Mouse (Mus musculus) colon, adult 2 months (tissue): Measurements from ENCODE around the gene 9130019O22Rik. TPM values are rescaled to one million over a fixed set of nuclear protein-coding genes. Genes with fewer than 3 reads are reported as not detected.

Experiments
- polyA plus RNA-seq: library from polyadenylated mRNA; depleted of rRNA; stranded (reverse); fragments of >200 nt; gene quantifications from 2 replicates; pipeline ENCODE4 v1.2.3, GENCODE M21; 2012; rRNA removed

Gene 9130019O22Rik
- polyA plus RNA-seq: 4.5 and 4.7 TPM in 2 replicates

GRCm38 (mm10) chr7:127386641-127387392 lies at the start of gene 9130019O22Rik:
TSS of gene 9130019O22Rik (minus strand) at chr7:127387166.

DNA sequence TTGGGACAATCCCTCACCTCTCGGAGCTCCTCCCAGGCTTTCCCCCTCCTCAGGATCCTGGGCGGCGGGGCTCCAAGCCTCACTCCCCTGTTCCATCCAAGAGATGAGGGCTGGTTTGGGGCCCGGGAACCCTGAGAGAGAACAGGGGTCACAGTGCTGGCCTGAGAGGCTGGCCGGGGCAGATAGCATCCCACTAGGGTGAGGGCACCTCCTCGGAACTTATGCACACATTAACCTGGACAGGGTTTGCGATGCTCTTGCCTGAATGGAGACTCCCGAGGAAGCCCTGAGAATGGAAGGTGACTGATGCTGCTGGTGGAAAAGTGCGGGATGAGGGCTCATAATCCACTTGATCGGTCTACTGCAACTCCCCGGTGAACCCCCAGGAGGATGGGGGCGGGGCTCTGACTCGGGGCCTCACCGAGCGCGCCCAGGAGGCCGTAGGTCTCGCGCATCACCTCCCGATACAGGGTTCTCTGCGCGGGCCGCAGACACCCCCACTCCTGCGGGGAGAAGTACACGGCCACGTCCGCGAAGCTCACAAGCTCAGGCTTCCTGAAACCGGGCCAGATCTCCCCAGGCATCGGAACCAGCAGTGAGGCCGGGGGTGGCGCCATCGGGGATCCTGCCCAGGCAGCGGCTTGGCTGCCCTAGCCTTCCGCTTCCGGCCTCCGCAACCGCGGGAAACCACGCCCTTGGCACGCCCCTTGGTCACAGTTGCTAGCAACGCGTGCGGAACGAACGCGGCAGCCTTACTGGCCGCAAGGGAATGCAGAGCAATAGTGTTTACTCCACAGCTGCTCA lies 34.6 kb upstream of the 9130019O22Rik start, which contains the start of gene Zfp688:
Gene Zfp688, minus strand, starts transcription at position 681 of the 804 bp plus-strand sequence.

GRCm38 (mm10) chr7:127406002-127406987 lies 19.3 kb upstream of the 9130019O22Rik start, which contains the start of gene Zfp764:
TSS of gene Zfp764 (minus strand) at chr7:127406822.

DNA sequence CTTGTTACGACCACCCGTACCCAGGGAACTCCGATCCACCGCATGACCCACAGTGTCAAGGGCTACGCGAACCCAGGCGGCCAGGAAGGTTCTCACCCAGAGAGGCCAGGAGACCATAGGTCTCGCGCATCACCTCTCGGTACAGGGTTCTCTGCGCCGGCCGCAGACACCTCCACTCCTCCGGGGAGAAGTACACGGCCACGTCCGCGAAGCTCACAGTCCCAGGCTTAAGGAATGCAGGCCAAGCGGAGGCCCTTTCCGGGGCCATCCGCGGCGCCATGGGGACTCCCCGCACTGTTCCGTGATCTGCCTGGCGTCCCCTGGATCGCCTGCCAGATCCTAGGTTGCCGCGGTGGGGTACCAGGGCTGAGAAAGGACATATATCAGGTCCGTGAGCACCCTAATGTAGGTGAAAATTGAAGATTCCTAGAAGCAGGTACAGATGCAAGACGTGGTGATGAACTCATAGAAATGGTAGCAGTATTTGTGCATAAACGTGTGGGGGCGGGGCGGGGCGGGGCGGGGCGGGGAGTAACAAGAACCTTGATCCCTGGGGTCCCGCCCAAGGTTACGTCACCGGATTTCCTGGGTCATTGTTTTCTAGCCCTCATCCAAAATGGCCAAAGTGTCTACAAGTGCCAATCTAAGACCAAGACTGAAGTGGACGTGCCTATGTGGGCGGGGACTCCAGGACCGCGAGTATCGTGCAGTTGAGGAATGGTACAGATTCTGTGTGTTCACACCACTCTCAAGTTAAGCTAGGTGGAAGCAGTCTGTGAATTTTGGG lies 6.4 kb upstream of the 9130019O22Rik start, which contains the start of gene E430018J23Rik:
Gene E430018J23Rik, minus strand, starts transcription at position 473 of the 787 bp plus-strand sequence.

DNA sequence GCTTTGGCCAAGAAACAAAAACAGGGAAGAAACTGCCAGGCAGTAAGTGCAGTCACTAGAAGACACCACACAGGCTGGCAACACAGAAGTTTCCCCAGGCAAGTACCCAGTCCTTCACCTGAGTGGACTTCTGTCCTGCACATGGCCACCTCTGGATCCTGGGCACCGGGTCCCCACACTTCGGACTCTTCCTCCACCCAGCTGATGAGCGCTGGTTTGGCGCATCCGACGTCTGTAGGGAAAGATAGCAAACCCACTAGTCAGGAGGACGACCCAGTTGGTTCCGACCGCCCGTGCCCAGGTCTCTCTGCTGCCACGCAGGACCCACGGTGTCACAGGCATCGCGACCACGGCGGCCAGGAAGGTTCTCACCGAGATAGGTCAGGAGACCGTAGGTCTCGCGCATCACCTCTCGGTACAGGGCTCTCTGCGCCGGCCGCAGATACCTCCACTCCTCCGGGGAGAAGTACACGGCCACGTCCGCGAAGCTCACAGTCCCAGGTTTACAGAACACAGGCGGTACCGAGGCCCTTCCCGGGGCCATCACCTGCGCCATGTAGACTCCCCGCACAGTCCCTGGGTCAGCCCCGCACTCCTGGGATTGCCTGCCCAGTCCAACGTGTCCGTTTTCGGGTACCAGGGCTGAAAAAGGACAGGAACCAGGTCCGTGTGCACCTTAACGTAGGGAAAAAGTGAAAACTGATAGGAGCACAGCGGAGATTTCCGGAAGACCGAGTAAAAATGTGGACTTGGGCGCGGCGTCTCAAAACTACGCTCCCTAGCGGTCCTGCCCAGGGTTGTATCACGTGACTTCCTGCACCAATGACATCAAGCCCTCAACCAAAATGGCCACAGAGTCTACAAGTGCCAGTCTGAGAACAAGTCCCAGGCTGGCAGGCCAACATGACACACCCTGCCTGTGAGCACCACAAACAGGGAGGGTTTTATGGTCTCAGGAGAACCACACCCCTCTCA lies 11.4 kb downstream of the 9130019O22Rik start, which contains the start of gene Zfp747:
Gene Zfp747, minus strand, starts transcription at position 780 of the 975 bp plus-strand sequence.

DNA sequence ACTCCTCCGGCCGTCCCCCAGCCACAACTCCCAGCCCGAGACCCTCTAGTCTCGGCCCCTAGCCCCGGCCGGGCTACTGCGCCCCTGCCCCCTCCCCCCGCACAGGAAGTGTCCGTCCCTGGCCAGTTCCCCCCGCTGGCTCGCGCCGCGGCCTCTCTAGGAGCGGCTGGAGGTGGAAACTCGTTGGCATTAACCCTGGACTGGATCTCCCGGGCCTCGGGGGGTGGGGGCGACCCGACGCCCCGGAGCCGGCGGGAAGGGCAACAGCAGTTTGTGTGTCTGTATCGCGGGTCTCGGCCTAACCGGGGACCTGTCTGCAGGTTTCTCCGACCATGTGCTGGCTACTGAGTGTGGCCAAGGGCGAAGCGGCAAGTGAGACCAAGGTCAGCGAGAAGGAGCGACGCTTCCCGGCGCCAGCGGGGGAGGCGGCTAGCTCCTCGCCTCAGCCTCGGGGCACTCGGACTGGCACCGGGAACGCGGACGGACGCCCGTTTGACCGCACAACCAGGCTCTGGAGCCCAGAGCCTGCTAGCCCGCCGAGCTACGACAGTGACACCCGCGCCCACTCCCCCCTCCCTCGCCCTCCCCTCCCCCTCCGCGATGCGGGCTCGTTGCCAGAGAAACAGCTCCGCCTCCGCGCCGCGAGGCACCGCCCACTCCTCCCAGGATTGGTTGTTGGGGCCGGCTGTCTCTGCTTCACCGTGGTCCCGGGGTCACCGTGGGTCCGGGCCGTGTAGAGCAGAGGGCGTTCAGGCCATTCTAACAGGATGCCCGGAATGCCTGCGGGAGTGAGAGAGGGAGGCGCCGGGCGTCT lies 41.2 kb downstream of the 9130019O22Rik start, which contains the start of gene Zfp768:
Gene Zfp768, minus strand, starts transcription at position 78 of the 814 bp plus-strand sequence.

Other genes starting within 250 kb of the 9130019O22Rik start
- gene Spn, start 249.3 kb downstream of the 9130019O22Rik start, polyA plus RNA-seq: 1.9 and 2.2 TPM in 2 replicates
- gene Cd2bp2, start 191.1 kb downstream of the 9130019O22Rik start, polyA plus RNA-seq: 17.7 and 20.8 TPM in 2 replicates
- gene Tbc1d10b, start 178.7 kb downstream of the 9130019O22Rik start, polyA plus RNA-seq: 36.0 and 42.8 TPM in 2 replicates
- gene Mylpf, start 178.3 kb downstream of the 9130019O22Rik start, polyA plus RNA-seq: 0.43 and 0.79 TPM in 2 replicates
- 12.1 and 13.0 TPM in 2 replicates for gene Zfp553, start 154.1 kb downstream of the 9130019O22Rik start, polyA plus RNA-seq
- 14.1 and 15.4 TPM in 2 replicates for gene Sept1, start 154.0 kb downstream of the 9130019O22Rik start, polyA plus RNA-seq
- 99.4 and 116 TPM in 2 replicates for gene Zfp771, start 142.9 kb downstream of the 9130019O22Rik start, polyA plus RNA-seq
- 67.0 and 72.9 TPM in 2 replicates for gene Dctpp1, start 126.5 kb downstream of the 9130019O22Rik start, polyA plus RNA-seq
- 34.1 and 39.1 TPM in 2 replicates for gene Sephs2, start 113.1 kb downstream of the 9130019O22Rik start, polyA plus RNA-seq
- 3.6 and 5.0 TPM in 2 replicates for gene Itgal, start 90.9 kb downstream of the 9130019O22Rik start, polyA plus RNA-seq
- 50.1 and 52.5 TPM in 2 replicates for gene Zfp768, start 41.6 kb downstream of the 9130019O22Rik start, polyA plus RNA-seq
- 13.0 and 13.4 TPM in 2 replicates for gene Zfp747, start 11.1 kb downstream of the 9130019O22Rik start, polyA plus RNA-seq
- gene E430018J23Rik, start 6.5 kb upstream of the 9130019O22Rik start, polyA plus RNA-seq: 9.8 and 10.4 TPM in 2 replicates
- 7.7 and 7.9 TPM in 2 replicates for gene Zfp764, start 19.7 kb upstream of the 9130019O22Rik start, polyA plus RNA-seq
- gene Zfp688, start 34.9 kb upstream of the 9130019O22Rik start, polyA plus RNA-seq: 24.4 and 29.7 TPM in 2 replicates
- 4.1 and 4.6 TPM in 2 replicates for gene Zfp689, start 62.0 kb upstream of the 9130019O22Rik start, polyA plus RNA-seq
- gene Prr14, start 72.4 kb upstream of the 9130019O22Rik start, polyA plus RNA-seq: 75.9 and 78.1 TPM in 2 replicates
- 24.0 and 34.3 TPM in 2 replicates for gene Fbrs, start 92.0 kb upstream of the 9130019O22Rik start, polyA plus RNA-seq
- gene Srcap, start 124.8 kb upstream of the 9130019O22Rik start, polyA plus RNA-seq: 19.2 TPM in 2 replicates
- gene Gm42715, start 132.4 kb upstream of the 9130019O22Rik start, polyA plus RNA-seq: 9.9 and 12.4 TPM in 2 replicates
- 0.83 and 2.6 TPM in 2 replicates for gene Tmem265, start 174.2 kb upstream of the 9130019O22Rik start, polyA plus RNA-seq
- gene Phkg2, start 186.2 kb upstream of the 9130019O22Rik start, polyA plus RNA-seq: 55.0 and 55.1 TPM in 2 replicates
- 3.1 and 3.2 TPM in 2 replicates for gene Ccdc189, start 201.4 kb upstream of the 9130019O22Rik start, polyA plus RNA-seq
- gene Rnf40, start 201.6 kb upstream of the 9130019O22Rik start, polyA plus RNA-seq: 24.1 and 24.4 TPM in 2 replicates
- gene Zfp629, start 228.6 kb upstream of the 9130019O22Rik start, polyA plus RNA-seq: 8.3 and 8.5 TPM in 2 replicates